Mouse (Mus musculus): ENCODE results near the gene Atp6v1e2. TPM values are rescaled to one million over a fixed set of nuclear protein-coding genes. Genes with fewer than 3 reads are reported as not detected.
A peak's percentile ranks its signal among the peaks of the same experiment; 100 is the strongest.

Gene Atp6v1e2
- polyA plus RNA-seq, 1 experiment = not detected

- peak; percentile 94 for DNase-seq (ENCODE audit: low read depth)
- TF ChIP-seq POLR2A (IDR thresholded peaks at IDR 0.05; ENCODE audit: borderline replicate concordance, extremely low read depth, insufficient read depth, insufficient read length, poor library complexity, severe bottlenecking) (no peak), CTCF (IDR thresholded peaks at IDR 0.05; ENCODE audit: borderline replicate concordance, extremely low read depth, insufficient read depth, insufficient read length) (no peak)
These were observed 10.1 kb downstream of the Atp6v1e2 start for GRCm38 (mm10) chr17:86937497-86938155.

- DNase-seq (ENCODE audit: low read depth) = peak; percentile 45
These were observed 10.6 kb downstream of the Atp6v1e2 start for GRCm38 (mm10) chr17:86937064-86937463.

DNA sequence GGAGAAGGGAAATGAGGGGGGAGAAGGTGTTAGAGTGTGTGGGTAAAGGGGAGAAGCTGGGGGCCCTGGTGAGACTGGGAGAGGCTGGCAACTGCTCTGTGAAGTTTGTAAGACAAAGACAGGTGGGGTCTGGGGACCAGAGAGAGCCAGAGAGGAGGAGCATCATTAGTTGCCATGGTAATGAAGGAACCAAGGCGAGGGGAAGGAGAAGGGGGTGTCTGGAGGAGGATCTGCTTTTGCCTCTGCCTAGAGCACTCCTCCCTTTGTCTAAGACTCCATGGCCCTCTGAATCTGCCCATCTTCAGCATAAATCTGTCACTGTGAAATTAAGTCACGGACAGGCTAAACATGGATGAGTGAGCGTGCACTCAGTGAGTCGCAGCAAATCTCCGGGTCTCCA is 14.8 kb downstream of the Atp6v1e2 start:
- TF ChIP-seq CTCF (IDR thresholded peaks at IDR 0.05; ENCODE audit: borderline replicate concordance, extremely low read depth, insufficient read depth, insufficient read length) (no peak), POLR2A (IDR thresholded peaks at IDR 0.05; ENCODE audit: borderline replicate concordance, extremely low read depth, insufficient read depth, insufficient read length, poor library complexity, severe bottlenecking) (no peak)
- peak; percentile 79 for DNase-seq (ENCODE audit: low read depth)

More at GRCm38 (mm10) chr17:86937064-86937463, 10.6 kb downstream of the Atp6v1e2 start:
- TF ChIP-seq POLR2A (IDR thresholded peaks at IDR 0.05; ENCODE audit: borderline replicate concordance, extremely low read depth, insufficient read depth, insufficient read length, poor library complexity, severe bottlenecking) = no peak
- no peak for TF ChIP-seq CTCF (IDR thresholded peaks at IDR 0.05; ENCODE audit: borderline replicate concordance, extremely low read depth, insufficient read depth, insufficient read length)

DNA sequence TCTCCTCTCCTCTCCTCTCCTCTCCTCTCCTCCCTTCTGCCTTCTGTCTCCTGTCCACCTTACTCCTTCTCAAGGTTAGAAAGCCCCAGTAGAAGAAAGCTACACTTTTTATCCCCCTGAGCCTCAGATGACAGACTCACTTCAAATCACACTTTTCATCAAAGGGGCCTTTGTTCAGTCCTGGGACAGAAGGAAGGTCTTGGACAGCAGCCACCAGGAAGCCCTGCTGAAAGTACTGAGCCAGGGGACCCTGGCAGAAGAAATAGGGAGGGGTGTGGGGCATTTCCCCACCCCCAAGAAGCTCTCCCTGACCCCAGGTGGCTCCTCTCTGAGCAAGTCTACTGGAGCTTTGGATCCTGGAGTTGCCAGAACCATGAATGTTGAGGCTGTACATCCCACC is 17.7 kb downstream of the Atp6v1e2 start:
- TF ChIP-seq POLR2A (IDR thresholded peaks at IDR 0.05; ENCODE audit: borderline replicate concordance, extremely low read depth, insufficient read depth, insufficient read length, poor library complexity, severe bottlenecking) (no peak), CTCF (IDR thresholded peaks at IDR 0.05; ENCODE audit: borderline replicate concordance, extremely low read depth, insufficient read depth, insufficient read length) (no peak)
- DNase-seq (ENCODE audit: low read depth) = peak; percentile 70

DNA sequence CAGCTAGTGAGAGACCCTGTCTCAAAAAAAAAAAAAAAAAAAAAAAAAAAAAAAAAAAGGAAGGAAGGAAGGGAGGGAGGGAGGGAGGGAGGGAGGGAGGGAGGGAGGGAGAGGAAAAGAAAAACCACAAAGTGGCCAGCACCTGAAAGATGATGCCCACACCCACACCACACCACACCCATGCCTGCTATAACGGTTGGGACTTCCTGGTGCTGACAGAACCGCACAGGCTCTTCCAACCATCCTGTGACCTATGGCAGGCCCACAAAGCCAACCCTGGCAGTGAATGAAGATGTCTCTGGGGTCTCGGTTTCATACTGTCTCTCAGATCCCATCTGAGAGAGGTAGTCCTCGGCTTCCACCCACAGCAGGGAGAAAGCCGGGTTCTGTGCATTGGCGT is 18.3 kb downstream of the Atp6v1e2 start:
- TF ChIP-seq CTCF (IDR thresholded peaks at IDR 0.05; ENCODE audit: borderline replicate concordance, extremely low read depth, insufficient read depth, insufficient read length) (no peak), POLR2A (IDR thresholded peaks at IDR 0.05; ENCODE audit: borderline replicate concordance, extremely low read depth, insufficient read depth, insufficient read length, poor library complexity, severe bottlenecking) (no peak)

DNA sequence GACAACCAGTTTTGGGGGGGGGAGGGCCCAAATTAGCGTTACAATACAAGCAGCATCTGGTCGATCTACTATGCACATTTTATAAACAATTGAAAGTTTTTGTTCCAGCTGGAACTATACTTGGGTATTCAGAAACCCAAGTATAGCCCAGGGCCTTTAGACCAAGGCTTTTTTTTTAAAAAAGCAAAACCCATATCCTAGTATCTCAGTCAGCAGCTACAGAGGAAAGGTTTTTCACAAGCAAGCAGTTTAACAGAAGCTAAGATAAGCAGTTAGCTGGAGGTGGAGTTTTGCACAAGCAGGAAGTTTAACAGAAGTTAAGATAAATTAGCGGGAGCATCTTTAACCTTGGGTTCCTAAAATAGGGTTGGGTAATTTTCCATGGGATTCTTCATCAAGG is 20.9 kb downstream of the Atp6v1e2 start:
- TF ChIP-seq POLR2A (IDR thresholded peaks at IDR 0.05; ENCODE audit: borderline replicate concordance, extremely low read depth, insufficient read depth, insufficient read length, poor library complexity, severe bottlenecking) = no peak
- no peak for TF ChIP-seq CTCF (IDR thresholded peaks at IDR 0.05; ENCODE audit: borderline replicate concordance, extremely low read depth, insufficient read depth, insufficient read length)
- DNase-seq (ENCODE audit: low read depth) = no peak

More for the DNA sequence above, 18.3 kb downstream of the Atp6v1e2 start:
- no peak for DNase-seq (ENCODE audit: low read depth)

DNA sequence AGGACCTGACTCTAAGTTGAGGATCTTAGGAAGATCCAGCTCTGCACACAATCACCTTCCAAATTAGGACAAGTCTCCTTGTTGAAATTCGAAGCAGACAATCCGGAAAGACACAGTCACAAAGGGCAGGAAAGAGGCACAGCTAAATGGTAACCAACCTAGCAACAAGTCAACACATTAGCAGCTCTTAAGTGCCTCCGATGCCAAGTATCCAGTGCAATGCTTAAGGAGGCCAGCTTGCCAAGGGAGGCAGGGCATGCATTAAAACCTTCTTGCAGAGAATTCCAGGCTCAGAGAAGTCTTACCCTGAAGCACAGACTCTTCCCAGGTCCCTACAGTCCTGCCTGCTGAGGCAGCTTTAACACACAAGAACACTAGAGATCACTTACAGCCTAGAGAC is 23.0 kb downstream of the Atp6v1e2 start:
- DNase-seq (ENCODE audit: low read depth) = no peak
- TF ChIP-seq CTCF (IDR thresholded peaks at IDR 0.05; ENCODE audit: borderline replicate concordance, extremely low read depth, insufficient read depth, insufficient read length) (no peak), POLR2A (IDR thresholded peaks at IDR 0.05; ENCODE audit: borderline replicate concordance, extremely low read depth, insufficient read depth, insufficient read length, poor library complexity, severe bottlenecking) (no peak)

DNA sequence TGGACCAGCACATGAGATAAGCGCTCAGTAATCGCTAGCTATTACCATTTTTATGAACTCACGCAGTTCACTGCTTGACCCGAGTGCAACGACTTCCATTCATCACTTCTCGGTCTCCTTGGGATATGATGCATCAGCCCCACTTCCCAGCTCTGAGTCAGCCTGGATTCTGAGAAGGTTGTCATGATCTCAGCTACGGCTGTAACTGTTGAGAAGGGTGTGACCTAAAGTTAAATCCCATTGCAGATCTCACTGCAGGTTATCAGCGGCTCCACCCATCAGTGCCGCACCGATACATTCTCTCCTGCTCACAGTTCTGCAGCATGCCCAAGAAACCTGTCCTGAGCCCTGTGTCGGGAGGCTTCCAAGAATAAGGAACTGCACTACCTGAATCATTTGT is 28.0 kb downstream of the Atp6v1e2 start:
- DNase-seq (ENCODE audit: low read depth) = no peak
- TF ChIP-seq POLR2A (IDR thresholded peaks at IDR 0.05; ENCODE audit: borderline replicate concordance, extremely low read depth, insufficient read depth, insufficient read length, poor library complexity, severe bottlenecking) = no peak
- no peak for TF ChIP-seq CTCF (IDR thresholded peaks at IDR 0.05; ENCODE audit: borderline replicate concordance, extremely low read depth, insufficient read depth, insufficient read length)

GRCm38 (mm10) chr17:86918786-86919185 is 28.9 kb downstream of the Atp6v1e2 start:
- TF ChIP-seq CTCF (IDR thresholded peaks at IDR 0.05; ENCODE audit: borderline replicate concordance, extremely low read depth, insufficient read depth, insufficient read length) (peak; percentile 20; the same call in 1 of the 2 replicates), POLR2A (IDR thresholded peaks at IDR 0.05; ENCODE audit: borderline replicate concordance, extremely low read depth, insufficient read depth, insufficient read length, poor library complexity, severe bottlenecking) (no peak)
- no peak for DNase-seq (ENCODE audit: low read depth)

DNA sequence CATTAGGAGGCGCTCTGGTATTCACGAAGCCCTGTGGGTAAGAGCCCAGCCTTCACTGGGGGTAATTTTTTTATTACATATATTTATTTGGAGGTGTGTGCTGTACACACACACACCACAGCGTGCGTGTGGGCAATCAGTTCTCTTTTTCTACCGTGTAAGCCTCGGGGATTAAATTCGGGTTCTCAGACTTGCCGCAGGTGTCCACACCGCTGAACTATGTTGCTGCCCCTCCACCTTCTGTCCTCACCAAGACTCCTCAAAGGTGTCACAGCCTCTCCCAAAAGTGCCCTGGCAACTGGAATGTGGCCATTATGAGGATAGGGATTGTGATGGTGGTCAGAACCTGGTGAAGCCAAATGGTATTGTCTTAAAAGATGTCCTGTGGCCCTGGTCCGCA is 30.6 kb downstream of the Atp6v1e2 start, which contains the start of gene Tmem247:
Gene Tmem247 (plus strand): TSS at position 301 of the 400 bp plus-strand sequence.
- DNase-seq (ENCODE audit: low read depth) = no peak
- TF ChIP-seq CTCF (IDR thresholded peaks at IDR 0.05; ENCODE audit: borderline replicate concordance, extremely low read depth, insufficient read depth, insufficient read length) (no peak), POLR2A (IDR thresholded peaks at IDR 0.05; ENCODE audit: borderline replicate concordance, extremely low read depth, insufficient read depth, insufficient read length, poor library complexity, severe bottlenecking) (no peak)

DNA sequence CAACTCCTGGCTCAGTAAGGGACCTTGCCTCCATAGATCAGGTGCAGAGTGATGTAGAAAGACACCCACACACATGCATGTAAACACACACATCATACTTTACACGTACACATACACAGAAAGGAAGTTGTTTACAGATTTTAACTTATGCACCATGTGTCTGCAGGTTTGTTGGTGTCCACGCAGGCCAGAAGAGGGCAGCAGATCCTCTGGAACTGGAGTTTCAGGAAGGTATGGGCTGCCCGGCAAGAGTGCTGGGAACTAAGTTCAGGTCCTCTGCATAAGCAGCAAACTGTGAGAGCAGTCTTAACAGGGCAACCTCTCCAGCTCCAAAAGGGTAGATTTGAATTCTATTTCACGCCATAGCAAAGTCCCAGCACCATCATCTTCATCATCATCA is 32.2 kb downstream of the Atp6v1e2 start:
- TF ChIP-seq CTCF (IDR thresholded peaks at IDR 0.05; ENCODE audit: borderline replicate concordance, extremely low read depth, insufficient read depth, insufficient read length) = no peak
- TF ChIP-seq POLR2A (IDR thresholded peaks at IDR 0.05; ENCODE audit: borderline replicate concordance, extremely low read depth, insufficient read depth, insufficient read length, poor library complexity, severe bottlenecking) = no peak
- DNase-seq (ENCODE audit: low read depth) = no peak

GRCm38 (mm10) chr17:86913003-86913607 is 34.6 kb downstream of the Atp6v1e2 start:
- DNase-seq (ENCODE audit: low read depth) = no peak
- TF ChIP-seq POLR2A (IDR thresholded peaks at IDR 0.05; ENCODE audit: borderline replicate concordance, extremely low read depth, insufficient read depth, insufficient read length, poor library complexity, severe bottlenecking) (no peak), CTCF (IDR thresholded peaks at IDR 0.05; ENCODE audit: borderline replicate concordance, extremely low read depth, insufficient read depth, insufficient read length) (no peak)

Data from brain, embryonic 14.5 days (tissue).